Mouse (Mus musculus) kidney, postnatal 10 days (tissue): ENCODE results near the gene A530032D15Rik.
"Not testable (repeated sequence)": the region's sequence is repeated elsewhere in the genome, so short reads cannot be mapped to it uniquely, and the experiment has no call there.

ENCODE experiments used
- DNase-seq: peaks from one replicate; pipeline ENCODE4 v3.0.0; 2021; ENCODE audit warnings: mixed read lengths

A530032D15Rik gene

GRCm38 (mm10) chr1:85109753-85110152 lies at the start of gene A530032D15Rik:
Gene A530032D15Rik, minus strand, starts transcription at chr1:85109853.
- DNase-seq: not testable (repeated sequence)

DNA sequence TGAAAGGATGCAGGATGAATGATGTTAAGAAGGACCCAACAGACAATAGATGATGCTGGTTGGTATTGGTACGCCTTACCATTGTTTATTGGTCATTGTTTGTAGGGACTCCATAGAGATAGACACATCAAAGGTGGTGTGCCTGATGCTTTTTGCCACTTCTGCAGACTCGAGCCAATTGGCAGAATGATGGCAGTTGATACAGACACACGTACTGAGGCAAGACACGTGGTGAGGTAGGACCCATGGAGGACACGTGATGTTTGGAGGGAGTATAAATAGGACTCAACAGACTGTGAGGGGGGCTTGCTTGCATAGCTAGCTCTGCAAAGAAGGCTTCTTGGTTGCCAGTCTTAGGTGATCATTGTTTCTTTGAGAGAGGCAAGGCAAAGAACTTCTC lies 45.5 kb upstream of the A530032D15Rik start:
- not testable (repeated sequence) for DNase-seq

DNA sequence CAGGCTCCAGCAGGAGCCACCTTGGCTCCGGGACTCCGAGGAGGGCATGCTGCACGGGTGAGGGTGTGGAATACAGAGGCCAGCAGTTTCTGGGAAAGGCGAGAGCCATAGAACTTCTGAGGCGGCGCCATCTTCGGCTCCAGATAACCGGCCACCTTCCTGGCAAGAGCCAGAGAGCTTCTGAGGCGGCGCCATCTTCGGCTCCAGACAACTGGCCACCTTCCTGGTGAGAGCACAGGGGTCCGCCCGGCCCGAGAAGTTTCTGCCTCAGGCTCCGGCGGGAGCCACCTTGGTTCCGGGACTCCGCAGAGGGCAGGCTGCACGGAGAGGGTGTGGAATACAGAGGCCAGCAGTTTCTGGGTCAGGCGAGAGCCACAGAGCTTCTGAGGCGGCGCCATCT lies 24.0 kb upstream of the A530032D15Rik start:
- DNase-seq: not testable (repeated sequence)

DNA sequence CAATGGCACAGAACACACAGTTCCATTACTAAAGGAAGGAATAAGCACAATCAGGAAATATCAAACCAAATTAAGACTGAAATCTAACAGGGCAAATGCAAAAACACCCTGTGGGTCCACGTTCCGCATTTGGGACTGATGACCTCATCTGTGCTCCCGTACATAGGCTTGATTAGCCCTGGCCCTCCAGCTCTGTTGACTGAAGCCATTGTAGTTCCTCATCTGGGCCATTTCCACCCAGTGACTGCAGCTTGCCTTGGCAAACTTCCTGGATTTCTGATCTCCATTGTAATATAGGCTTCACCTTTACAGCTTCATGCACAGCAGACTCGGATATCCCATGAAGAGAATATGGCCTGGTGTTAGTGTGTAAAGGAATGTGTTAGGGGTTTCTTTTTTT lies 12.2 kb upstream of the A530032D15Rik start:
- DNase-seq: peak; percentile 4

DNA sequence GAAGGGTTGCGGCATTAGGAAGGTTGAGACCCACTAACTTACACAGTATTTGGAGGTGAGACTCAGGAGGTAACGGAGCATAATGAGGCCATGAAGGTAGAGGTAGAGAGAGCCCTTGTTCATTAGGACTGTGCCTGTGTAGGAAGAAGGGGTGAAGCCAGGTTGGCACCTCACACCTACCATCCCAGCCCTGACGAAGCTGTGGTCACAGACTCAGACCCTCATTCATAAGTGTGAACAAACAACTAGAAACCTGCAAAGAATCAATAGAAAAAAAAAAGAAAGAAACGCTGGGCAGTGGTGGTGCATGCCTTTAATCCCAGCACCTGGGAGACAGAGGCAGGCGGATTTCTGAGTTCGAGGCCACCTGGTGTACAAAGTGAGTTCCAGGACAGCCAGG lies 8.7 kb upstream of the A530032D15Rik start:
- not testable (repeated sequence) for DNase-seq

- peak; percentile 6 for DNase-seq
Measured at GRCm38 (mm10) chr1:85117537-85117936, 7.9 kb upstream of the A530032D15Rik start.

DNA sequence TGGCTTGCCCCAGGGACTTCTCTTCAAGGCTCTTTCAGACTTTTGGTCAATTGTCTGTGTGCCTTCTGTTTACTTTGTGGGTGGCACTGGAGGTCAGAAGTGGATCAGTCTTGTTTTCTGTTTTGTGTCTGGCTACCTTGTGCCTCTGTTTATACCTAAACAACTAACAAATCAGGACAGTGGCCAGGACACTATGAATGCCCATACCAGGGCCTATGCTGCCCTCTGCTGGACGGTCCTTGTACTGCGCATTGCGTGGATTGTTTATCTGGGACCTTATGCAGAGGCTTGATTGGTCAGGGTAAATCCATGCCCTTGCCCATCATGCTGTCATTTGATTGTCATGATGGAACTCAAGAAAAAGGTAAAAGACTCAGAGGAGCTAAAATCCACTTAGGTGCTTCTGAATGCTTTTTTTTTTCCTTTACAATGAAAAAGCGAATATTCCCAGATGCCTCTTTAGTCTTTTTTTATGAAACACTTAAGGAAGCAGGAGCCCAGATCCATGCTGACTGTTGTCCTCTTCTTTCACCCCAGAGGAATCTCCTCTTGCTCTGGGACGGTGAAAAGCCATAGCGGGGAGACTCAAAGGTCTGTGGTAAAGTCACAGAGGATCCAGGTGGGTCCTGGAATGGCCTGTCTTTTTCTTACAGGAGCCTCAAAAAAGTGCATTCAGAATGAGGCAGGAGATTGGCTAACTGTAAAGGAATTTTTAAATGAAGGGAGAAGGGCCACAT lies 5.2 kb upstream of the A530032D15Rik start:
- peak; percentile 34 for DNase-seq

DNA sequence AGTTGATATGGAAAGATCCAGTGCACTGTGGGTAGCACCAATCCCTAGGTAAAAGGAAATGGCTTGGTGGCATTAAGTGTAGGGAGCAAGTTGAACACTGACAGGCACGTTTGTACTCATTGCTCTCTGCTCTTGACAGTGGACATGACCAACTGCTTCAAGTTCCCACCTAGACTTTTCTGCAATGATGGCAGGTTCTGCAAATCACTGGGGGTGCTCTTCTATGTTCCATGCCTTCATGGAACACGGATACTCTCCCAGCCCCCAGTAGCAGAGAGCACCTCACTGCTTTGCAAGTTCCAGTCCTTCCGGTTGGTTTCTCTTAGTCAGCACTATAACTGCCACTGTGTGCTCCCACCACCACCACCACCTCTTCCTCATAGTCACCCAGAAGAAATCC lies 4.4 kb upstream of the A530032D15Rik start:
- not testable (repeated sequence) for DNase-seq

DNA sequence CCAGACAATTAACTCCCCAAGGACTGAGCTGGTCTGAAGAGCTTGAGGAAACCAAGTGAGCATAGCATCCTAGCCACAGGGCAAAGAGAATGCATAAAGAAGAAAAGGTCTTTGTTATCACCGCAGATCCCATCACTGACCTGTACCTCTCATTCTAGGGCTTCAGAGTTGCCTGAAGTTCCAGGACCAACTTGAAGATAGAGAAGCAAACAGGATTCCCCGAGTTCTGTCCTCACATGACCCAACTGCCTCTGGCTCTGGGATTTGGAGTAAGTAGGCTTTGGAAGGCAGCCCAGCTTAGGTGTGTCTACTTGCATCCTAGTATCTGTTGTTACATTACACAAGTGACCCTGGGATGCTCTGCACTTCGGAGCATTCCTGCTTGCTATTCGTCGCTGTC lies 3.2 kb upstream of the A530032D15Rik start:
- not testable (repeated sequence) for DNase-seq

DNA sequence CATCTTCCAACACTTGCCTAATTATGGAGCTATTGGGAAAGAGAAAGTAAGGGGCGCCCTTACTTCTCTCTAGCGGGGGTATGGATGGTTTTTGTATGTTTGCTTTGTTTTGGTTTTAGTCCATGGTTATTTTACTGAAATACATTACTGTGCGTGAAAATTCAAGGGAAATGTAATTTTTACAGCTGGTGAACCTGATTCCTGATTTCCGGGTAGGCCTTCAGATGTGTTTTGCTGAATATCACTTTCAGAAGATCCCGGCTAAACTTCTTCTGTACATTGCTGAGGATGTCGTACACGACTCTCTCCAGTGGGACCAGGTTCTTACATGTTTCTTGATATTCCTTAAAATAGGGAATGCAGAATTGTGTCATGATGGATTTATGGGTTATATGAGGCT lies 2.6 kb upstream of the A530032D15Rik start:
- DNase-seq: not testable (repeated sequence)

DNA sequence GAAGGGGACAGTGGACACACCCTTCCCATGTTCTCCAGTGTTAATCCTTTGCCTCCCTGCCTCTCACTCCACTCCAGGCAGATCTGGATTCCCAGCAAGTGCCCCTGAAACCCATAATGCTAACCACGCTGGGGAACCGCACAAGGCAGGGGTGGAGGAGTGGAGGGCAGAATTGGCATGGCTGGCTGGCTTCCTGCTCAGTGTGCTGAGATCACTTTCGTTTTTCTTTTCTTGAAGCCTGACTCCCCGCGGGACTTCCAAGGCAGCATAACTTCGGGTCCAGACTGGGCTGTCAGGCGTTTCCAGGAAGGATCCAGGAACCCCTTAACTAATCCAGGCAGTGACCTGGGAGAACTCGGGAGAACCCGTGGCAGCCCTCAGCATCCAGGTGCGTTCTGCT lies 1.9 kb upstream of the A530032D15Rik start:
- peak; percentile 18 for DNase-seq

DNA sequence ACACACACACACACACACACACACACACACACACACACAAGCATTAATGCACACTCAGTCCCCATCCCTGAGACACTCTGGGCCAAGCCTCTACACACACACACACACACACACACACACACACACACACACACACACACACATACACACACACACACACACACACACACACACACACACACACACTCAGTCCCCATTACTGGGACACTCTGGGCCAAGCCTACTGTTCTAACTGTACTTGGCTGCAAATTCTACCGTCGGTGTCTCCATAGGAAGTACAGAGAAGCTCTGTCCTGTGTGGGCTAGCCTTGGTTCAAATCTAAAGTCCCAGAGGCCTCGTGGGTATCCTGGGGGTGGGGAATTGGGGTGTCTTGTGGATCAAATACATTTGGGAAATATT lies 1.2 kb upstream of the A530032D15Rik start:
- not testable (repeated sequence) for DNase-seq

- DNase-seq: not testable (repeated sequence)
Measured at GRCm38 (mm10) chr1:85106013-85106412, 3.6 kb downstream of the A530032D15Rik start.

DNA sequence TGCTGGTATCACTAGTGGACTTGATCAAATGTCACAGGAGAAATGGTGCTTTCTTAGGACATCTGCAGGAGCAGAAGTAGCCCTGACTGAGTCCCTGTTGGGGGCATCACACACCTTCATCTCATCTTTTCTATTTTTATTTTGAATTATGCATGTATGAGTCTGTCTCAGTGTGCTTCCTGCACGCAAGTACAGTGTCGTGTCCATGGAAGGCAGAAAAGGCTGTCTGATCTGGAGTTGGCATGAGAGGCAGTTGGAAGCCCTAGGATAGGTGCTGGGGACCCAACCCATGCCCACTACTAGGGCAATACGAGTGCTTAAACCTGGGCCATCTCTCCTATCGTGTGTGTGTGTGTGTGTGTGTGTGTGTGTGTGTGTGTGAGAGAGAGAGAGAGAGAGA lies 4.3 kb downstream of the A530032D15Rik start:
- DNase-seq: not testable (repeated sequence)

DNA sequence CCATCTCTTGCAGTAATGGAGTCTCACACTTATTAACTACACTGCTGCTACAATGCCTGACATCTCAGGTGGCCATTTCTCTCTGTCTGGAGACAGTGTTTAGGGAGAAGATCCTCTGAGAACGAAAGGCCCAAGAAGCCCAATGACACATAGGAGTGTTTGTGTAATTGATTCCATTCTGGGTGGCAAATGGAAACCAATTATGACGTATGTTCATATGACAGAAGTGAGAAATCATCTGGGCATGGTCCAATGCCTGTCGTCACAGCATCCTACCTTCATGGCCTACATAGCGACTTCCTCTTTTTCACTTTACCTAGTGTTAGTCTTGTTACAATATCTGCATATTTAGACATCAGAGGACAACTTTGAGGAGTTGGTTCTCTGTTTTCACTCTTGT lies 7.9 kb downstream of the A530032D15Rik start:
- not testable (repeated sequence) for DNase-seq

DNA sequence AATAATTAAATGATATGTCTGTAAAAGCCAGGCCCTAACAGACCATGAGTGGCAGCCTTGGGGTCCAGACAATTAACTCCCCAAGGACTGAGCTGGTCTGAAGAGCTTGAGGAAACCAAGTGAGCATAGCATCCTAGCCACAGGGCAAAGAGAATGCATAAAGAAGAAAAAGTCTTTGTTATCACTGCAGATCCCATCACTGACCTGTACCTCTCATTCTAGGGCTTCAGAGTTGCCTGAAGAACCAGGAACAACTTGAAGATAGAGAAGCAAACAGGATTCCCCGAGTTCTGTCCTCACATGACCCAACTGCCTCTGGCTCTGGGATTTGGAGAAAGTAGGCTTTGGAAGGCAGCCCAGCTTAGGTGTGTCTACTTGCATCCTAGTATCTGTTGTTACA lies 9.8 kb downstream of the A530032D15Rik start, which contains the start of gene Gm10553:
TSS of gene Gm10553 (plus strand) at position 301 of the 400 bp plus-strand sequence.
- DNase-seq: not testable (repeated sequence)

GRCm38 (mm10) chr1:85099081-85099480 lies 10.6 kb downstream of the A530032D15Rik start:
- not testable (repeated sequence) for DNase-seq

- not testable (repeated sequence) for DNase-seq
Measured at GRCm38 (mm10) chr1:85093011-85093572, 16.6 kb downstream of the A530032D15Rik start.

- DNase-seq: not testable (repeated sequence)
Measured at GRCm38 (mm10) chr1:85092169-85092568, 17.5 kb downstream of the A530032D15Rik start.

GRCm38 (mm10) chr1:85086211-85086610 lies 23.4 kb downstream of the A530032D15Rik start:
- DNase-seq: not testable (repeated sequence)

- not testable (repeated sequence) for DNase-seq
Measured at GRCm38 (mm10) chr1:85084803-85085202, 24.9 kb downstream of the A530032D15Rik start.

GRCm38 (mm10) chr1:85073099-85073498 lies 36.6 kb downstream of the A530032D15Rik start:
- DNase-seq: not testable (repeated sequence)

GRCm38 (mm10) chr1:85071690-85072089 lies 38.0 kb downstream of the A530032D15Rik start:
- DNase-seq: not testable (repeated sequence)

DNA sequence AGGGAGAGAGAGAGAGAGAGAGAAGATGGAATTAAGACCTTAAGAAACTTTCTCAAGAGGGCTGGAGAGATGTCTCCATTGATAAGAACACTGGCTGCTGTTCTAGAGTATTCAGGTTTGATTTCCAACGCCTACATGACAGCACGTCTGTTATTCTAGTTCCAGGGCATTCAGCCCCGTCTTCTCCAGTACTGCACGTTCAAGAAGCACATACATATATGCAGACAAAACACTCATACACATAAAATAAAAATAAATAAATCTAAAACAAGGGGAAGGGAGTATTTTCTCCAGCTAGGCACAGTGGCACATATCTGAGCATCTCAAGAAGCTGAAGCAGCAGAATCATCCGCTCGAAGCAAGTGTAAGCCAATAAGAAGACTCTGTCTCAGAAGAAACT lies 73.9 kb downstream of the A530032D15Rik start:
- not testable (repeated sequence) for DNase-seq
